ENCODE assay signal across 22 mouse cellular contexts in the genomic region with DNA sequence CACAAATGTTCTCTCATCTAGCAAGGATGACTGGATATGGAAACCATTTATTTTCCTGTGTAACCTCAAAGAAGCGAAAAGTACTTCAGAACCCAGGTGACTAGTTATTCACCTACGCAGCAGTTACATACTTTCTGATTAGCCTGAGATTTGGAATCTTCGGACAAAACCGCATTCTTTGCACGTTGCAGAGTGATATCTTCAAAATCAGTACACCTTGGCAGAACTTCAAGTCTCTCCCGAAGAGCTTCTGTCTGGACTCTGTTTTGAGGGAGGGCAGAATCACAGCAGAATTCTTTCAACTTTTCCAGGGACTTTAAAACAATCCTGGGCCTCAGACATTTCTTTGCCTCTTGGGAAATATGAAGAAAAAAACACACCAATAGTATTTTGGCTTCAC. TPM values are rescaled to one million over a fixed set of nuclear protein-coding genes. Genes with fewer than 3 reads are reported as not detected.
"Had no signal": no experiment of that assay in that cellular context is flagged by ENCODE, and none has a peak within 500 bp of the region (broad histone marks: within the 10 kb centered on the region; RNA-seq: fewer than 3 reads in every experiment).

No protein-coding gene starts in this region.

- H3K4me1 ChIP-seq: stomach, embryonic 15.5 days had no signal

- H3K27me3 ChIP-seq: neural tube, embryonic 12.5 days; neural tube, embryonic 13.5 days; neural tube, embryonic 15.5 days; stomach, embryonic 15.5 days had no signal

- H3K4me2 ChIP-seq: neural tube, embryonic 12.5 days; neural tube, embryonic 13.5 days; neural tube, embryonic 15.5 days; stomach, embryonic 15.5 days had no signal

- H3K9ac ChIP-seq: neural tube, embryonic 12.5 days; neural tube, embryonic 13.5 days; neural tube, embryonic 15.5 days; stomach, embryonic 15.5 days had no signal

- DNase-seq: retina, postnatal 1 day; right cerebral cortex, adult 18-20 months; right cerebral cortex, postnatal 14 days; right cerebral cortex, postnatal 25 days; right cerebral cortex, postnatal 4 days; spleen, adult 18-20 months; thymus, adult 18-20 months; thymus, adult 2 months; thymus, postnatal 14 days; thymus, postnatal 25 days; thymus, postnatal 36 days; thymus, postnatal 4 days had no signal

- H3K27ac ChIP-seq: neural tube, embryonic 12.5 days; neural tube, embryonic 13.5 days; neural tube, embryonic 15.5 days; stomach, embryonic 15.5 days; stomach, postnatal 0 days had no signal

- H3K9me3 ChIP-seq: neural tube, embryonic 12.5 days; neural tube, embryonic 13.5 days; neural tube, embryonic 15.5 days; stomach, embryonic 15.5 days had no signal

- H3K4me3 ChIP-seq: neural tube, embryonic 12.5 days; neural tube, embryonic 13.5 days; neural tube, embryonic 15.5 days; stomach, embryonic 15.5 days had no signal

RNA-seq across cellular contexts. Expression of gene Gm20379, which starts 45.3 kb away (rescaled TPM):
- total RNA-seq: neutrophil, adult 5-6 weeks had no signal
- polyA plus RNA-seq: small intestine, adult 2 months; spleen, adult 2 months; testis, adult 2 months; thymus, adult 2 months; urinary bladder, adult 2 months had no signal
